Mouse (Mus musculus): ENCODE results near the gene Ccdc28b.

- TF ChIP-seq CTCF (IDR thresholded peaks at IDR 0.05; ENCODE audit: low read depth, low read length), result no peak
- no peak for TF ChIP-seq POLR2A (IDR thresholded peaks at IDR 0.05; ENCODE audit: borderline replicate concordance, low read depth, low read length)
These were observed 4.7 kb downstream of the Ccdc28b start, which contains the start of gene Iqcc for GRCm38 (mm10) chr4:129618786-129619691.
